Mouse (Mus musculus): ENCODE measurements around the gene Cirbp.

The Cirbp gene

DNA sequence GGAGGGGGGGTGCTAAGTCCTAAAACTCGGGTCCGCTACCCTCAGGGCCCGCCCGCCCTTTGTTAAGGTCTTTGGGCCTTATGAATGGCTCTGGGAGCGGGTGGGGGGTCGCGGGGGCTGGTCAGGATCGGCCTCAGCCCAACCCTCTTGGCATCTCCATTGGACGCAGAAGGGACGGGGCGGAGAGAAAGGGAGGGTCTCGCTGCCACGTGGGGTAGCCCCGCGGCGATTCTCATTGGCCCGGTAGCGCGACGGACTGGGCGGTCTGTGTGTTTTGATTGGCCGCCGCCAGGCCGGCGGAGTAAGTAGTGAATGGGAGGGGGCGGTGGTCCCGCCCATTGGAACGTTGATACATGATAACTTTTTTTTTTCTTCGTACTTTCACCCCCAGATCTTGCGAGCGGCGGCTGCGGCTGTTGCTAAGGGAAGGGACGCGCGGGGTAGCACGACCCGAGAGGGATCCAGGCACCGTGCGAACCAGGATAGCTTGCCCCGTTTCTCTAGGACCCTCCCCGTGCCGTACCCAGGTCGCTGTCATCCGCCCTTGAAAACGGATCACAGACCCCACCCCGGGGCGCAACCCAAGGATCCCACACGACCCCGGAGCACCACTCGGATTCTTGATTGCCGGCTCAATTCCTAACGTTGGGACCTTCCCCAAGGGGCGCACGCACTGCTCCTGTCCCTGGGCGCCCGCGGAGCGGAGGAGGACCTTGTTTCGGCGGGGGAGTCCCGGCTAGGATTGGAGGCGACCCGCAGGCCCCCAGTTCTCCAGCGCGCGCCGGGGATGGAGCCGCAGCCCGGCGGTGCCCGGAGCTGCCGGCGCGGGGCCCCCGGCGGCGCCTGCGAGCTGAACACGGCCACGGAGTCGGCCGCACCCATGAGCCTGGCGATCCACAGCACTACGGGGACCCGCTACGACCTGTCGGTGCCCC is 16.2 kb upstream of the Cirbp start:
- peak; percentile 86 to 94 for DNase-seq (ENCODE audit: low spot score in 2 of 2)

DNA sequence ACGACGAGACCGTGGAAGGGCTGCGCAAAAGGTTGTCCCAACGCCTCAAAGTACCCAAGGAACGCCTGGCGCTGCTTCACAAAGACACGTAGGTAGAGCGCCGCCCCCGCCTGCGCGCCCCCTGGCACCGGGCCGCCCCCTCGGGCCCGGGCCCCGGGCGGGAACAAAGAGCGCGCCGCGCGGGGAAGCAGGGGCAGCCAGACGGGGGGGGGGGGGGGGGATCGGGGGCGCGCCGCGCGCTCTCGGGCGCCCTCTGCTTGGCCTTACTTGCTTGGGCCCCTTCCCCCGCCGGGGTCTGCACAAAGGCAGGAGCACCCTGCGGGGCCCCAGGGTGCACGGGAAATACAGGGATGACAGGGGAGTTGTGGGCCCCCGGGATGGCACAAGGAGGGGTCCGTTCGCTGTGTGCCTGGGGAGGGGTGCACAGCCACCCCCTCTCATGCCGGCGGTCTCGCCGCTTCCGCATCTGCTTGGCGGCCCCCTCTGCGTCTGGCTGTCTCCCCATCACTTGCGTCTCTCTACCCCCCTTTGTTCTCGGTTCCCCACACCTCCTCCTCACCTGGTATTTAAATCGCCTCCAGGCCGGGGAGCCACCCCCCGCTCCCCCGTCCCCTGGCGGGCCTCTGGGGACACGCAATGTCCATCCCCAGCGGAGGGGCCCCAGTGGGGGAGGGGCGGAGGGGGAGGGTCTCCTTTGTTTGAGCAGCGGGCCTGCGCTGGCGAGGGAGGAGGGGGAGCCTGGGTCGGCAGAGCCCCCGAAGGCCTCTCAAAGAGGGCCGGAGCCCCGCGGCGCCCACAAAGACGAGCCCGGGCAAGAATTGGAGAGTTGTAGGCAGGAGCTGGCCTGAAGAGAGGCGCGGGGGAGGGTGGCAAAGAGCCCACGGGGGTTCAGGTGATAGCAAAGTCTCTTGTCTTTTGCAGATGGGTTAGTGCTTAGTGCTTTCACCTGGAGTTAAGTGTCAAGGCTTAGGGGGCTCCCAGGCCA is 15.3 kb upstream of the Cirbp start:
- peak; percentile 71 to 73 for DNase-seq (ENCODE audit: low spot score in 2 of 2)

DNA sequence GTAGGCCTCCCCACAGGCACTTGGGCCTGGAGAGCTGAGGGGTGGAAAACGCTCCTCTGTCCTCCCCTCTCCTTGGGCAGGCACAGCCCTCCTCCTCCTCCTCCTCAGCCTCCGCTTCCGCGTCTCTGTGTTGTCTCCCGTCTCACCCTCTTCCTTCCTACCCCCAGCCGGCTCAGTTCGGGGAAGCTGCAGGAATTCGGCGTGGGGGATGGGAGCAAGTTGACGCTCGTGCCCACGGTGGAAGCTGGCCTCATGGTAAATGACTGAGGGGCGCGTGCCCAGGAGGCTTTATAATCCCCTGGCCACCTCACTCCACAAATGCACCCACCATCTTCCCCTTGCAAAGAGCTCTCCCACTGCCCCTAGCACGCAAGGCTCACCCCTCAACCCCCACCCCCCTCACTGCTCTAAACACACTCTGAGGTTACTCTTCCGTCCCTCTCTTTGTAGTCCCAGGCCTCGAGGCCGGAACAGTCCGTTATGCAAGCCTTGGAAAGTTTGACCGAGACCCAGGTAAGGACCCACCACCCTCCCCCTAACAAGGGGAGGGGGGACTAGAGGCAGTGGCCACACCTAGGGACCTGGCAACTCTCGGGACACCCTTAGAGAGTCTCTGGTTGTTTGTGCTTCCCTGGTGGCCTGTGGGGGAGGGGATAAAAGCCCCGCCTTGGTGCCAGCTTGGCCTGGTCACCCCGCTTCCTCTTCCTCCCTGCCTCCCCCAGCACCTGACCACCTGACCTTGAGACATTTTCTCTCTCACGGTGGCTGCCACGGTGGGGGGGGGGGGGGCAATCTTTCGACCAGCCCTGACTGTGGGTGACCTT is 14.4 kb upstream of the Cirbp start:
- peak; percentile 63 to 73 for DNase-seq (ENCODE audit: low spot score in 2 of 2)

DNA sequence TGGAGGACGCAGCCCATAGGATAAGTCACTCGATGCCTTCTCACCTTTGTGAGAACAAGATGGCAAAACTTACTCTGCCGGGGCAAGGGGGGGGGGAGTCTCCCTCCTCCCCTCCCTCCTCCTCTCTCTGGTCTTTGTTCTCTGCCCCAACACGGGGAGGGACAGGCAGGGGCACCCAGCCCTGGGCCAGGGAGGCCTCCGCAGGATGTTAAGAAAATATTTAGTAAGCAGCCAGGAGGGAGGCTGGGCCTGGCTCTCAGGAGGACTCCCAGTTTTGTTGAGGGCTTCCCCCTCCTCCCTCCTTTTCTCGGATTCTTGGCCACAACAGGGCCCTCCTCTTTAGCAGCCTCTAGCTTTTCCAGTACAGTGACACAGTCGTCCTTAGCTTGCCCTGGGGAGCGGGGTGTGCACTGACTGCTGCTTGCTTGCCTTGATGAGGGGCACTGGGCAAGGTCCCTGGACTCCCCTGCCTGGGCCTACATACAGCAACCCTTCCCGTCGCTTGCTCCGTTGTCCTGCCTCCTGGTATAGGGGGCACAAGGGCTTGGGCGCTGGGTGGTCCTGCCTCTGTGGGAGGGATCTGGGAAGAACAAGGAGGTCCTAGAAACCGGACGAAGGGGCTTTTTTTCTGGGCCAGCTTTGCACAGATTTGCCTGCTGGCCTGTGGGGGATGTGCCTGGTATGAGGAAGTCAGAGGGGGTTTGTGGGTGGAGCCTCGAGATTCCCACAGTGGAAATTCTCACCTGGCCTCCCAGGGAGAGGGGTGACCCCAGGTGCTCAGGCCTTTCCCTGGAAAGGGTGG is 13.5 kb upstream of the Cirbp start:
- DNase-seq (ENCODE audit: low spot score in 2 of 2): peak; percentile 47 to 53

DNA sequence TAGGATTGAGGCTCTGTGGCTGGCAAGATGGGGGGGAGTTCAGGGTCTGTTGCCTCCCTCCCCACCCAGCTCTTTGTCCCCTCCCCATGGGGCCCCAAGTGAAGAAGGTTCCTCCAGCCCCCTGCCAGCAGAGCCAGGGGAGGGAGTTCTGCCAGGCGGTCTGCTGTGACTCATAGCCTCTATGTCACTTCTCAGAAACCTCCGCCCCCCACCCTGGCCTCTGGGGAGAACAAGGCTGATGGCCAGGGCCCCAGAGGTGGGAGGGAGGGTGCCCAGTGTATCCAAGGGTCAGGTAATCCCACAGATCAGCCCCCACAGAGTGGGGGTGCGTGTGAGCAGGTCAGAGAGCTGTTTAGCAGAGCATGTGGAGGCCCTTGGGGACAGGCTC is 12.9 kb upstream of the Cirbp start:
- DNase-seq (ENCODE audit: low spot score in 2 of 2): peak in 1 of 2 experiments; percentile 57

DNA sequence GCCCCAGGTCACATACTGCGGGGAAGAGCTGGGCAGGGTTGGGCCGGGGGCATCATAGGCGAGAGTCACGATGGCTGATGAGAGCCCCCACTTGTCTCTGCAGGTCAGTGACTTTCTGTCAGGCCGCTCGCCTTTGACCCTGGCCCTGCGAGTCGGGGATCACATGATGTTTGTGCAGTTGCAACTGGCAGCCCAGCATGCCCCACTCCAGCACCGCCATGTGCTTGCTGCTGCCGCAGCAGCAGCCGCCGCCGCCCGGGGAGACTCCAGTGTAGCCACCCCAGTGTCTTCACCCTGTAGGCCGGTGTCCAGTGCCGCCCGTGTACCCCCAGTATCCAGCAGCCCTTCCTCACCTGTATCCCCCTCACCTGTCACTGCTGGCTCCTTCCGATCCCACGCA is 12.1 kb upstream of the Cirbp start:
- DNase-seq (ENCODE audit: low spot score in 2 of 2): no peak

DNA sequence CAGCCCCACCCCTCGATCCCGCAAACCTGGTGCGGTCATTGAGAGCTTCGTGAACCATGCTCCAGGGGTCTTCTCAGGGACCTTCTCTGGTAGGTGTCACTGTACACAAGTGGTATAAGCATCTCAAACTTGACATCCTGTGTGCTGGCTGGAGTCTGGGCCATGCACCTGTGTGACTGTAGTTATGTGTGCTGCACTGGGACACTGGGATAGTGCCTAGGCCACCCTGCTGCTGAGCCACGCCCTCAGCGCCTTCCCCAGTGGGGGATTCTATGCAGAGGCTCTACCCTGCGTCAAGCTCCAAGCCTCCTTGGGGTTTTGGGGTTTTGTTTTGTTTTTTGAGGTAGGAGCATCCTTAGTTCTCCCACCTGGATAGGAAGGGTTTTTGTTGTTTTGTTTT is 11.4 kb upstream of the Cirbp start:
- no peak for DNase-seq (ENCODE audit: low spot score in 2 of 2)

DNA sequence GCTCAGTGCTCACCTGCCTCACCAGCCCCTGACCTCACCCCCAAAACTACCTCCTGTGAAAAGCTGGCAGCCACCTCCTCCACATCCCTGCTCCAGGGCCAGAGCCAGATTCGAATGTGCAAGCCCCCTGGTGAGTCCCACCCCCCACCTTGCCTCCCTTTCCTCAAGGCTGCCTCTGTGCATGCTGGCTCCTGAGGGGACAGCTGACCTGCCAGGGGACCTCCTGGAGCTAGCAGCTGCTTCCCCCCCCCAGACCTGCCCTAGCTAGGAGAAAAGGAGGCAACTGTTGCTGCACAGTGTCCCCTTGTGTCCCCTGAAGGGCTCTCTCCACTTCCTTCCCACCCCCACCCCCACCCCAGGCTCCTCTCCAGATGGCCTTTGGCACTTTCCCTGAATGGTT is 10.5 kb upstream of the Cirbp start:
- no peak for DNase-seq (ENCODE audit: low spot score in 2 of 2)

DNA sequence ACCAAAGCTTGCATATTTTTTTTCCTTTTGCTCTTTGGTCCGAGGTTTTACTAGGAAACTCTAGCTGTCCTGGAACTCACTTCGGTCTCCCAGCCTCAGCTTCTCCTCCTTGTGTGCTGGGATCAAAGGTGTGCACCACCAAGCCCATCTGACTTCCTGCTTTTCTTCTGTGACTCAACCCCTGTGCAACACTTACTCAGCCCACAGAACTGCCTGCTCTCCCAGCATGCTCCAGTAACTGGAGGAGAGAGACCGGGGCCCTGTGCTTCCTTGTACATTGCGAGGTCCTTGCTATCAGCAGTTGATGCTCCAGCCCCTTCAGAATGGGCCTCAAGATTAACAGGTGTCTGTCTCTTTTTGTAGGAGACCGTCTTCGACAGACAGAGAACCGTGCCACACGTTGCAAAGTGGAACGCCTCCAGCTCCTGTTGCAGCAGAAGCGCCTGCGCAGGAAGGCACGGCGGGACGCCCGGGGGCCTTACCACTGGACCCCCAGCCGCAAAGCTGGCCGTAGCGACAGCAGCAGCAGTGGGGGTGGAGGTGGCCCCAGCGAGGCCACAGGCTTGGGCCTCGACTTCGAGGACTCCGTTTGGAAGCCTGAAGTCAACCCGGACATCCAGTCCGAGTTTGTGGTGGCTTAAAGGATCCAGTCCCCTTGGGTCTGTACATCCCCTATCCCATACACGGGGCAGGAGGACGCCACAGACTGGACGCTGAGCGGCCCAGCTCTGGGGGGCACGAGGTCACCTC is 9.6 kb upstream of the Cirbp start:
- no peak for DNase-seq (ENCODE audit: low spot score in 2 of 2)

DNA sequence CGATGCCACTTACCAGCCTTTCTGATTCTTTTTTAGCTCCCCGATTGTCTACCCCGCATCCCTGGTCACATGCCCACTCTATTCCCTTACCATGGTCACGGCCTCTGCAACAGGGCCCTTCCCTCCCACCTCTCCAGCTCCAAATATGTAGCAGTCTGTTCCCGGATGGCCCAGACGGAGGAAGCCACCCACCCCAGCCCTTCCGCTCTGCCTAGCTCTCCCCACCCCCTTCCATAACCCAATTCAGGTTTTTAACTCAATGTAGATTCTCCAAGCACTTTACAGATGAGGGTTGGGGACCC is 9.1 kb upstream of the Cirbp start:
- DNase-seq (ENCODE audit: low spot score in 2 of 2): no peak

DNA sequence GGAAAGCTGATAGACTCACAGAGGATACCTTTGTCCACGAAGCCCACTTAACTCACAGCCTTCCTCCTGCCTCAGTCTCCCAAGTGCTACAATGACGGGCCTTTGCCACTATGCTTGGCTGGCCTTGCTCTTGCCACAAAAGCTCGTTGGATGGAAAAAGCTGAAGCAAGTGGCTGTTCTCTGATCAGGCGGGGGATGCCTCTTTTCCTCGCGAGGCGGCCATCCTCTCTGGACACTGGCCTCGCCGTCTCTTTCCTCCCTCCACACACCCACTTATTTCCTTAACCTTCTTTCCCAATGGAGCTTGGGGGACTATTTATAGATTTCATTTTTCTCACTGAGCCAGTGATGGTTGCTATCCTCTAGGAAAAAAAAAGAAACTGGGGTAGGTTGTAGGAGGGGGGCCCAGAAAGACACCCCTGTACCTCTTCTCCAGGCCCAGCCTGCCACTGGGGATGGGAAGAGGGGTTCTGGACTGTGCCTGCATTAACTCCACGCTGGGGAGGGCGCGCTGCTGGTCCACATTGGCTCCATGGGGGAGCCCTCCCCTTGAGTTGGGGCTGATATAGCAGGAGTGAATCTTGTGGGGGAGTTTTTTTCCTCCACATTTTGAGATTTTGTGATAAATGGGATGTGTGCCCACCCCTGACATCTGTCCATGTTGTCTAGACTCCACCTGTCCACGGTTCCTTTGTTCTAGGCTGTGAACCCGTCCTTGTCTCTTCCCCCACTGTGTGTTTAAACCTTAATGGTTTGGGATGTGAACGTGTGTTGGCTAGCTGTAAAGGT is 8.4 kb upstream of the Cirbp start:
- no peak for DNase-seq (ENCODE audit: low spot score in 2 of 2)

DNA sequence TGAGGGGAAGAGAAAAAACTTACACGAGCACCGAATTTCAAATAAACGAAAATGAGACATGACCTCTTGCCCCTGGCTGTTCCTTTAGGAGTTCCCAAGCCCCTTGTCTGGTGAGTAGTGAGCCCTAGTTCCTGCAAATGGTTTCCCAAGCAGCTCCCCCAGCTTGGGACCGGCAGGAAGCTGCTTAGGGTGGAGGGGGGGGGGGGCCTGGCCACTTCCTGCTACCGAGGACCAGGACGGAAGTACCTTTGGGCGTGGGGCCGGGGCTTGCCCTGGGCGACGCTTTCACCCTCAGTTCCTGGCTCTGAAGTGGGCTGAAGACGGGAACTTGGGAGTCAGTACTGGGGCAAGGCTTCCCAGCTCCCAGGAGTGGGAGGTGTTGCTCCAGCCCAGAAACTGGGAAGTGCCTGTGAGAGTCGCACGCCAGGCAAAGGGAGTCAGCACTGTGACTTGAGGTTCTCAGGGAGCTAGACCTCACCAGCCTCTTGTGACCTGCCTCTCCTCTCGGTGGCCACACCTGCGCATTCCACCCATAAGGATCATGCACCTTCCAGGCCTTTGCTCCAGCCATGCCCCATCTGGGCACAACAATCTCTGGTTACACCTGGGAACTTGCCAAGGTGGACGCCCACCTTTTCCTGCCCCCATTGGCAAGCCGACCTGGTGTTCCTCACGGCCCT is 7.3 kb upstream of the Cirbp start:
- DNase-seq (ENCODE audit: low spot score in 2 of 2): peak; percentile 63 to 69

DNA sequence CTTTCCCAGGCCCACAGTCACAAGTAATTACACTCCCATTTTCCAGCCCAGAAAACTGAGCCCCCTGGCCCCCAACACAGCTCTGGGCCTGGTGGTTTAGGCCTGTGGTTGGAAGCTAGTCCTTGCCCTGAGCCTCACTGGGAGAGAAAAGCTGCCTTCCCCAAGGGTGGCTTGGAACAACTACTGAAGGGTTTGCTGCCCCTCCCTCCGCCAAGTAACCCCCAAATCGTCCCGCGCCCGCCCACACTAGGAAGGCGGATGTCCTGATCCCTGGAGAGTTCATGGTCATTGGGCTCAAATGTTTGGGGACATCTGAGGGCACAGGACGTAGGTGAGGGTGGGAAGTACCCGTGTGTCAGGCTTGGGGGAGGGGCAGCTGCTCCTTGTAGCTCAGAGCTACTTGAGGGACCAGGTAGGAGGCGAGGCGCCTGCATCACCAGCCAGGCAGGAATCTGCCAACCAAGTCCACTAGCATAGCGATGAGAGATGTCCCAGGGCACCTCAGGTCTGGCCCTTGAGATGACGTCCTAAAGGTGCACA is 6.7 kb upstream of the Cirbp start:
- peak in 1 of 2 experiments; percentile 72 for DNase-seq (ENCODE audit: low spot score in 2 of 2)

DNA sequence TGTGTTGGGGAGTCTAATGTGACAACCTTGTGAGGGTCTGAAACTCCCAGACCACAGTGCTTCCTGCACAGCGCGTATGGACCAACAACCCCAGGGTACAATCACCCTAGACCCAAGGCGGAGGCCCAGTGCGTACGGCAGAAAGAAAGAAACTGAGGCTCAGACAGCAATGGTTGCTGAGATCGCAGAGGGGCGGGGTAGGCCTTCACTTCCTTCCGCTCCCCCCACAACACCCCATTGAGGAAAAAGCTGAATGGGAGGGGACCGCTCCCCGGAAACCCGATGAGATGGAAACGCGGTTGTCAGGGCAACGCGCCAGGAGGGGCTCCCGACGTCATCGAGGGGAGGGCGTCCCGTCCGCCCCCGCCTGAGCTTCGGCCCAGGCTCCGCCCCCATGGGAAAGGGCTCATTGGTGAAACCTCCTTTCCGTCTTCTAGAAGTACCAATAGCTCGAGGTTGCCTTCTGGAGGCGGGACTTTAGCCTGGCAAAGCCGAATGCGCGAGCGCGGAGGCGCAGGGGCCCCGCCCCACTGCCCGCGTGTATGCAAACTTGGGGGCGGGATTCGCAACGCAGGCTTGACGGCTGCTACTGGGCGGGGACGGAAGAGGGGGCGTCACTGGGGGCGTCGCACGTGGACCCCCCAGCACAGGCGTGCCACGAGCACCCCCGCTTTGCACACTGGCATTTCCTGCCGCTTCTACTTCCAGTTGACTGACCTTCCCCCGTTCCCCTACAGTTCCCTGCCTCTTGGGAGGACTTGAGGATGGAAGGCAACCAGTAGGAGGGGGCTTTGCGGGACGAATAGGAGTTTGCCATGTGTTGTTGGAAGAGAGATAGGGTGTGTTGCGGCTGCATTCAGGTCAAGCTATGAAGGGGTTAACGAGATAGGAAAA is 6.0 kb upstream of the Cirbp start:
- DNase-seq (ENCODE audit: low spot score in 2 of 2): peak; percentile 97 to 98

DNA sequence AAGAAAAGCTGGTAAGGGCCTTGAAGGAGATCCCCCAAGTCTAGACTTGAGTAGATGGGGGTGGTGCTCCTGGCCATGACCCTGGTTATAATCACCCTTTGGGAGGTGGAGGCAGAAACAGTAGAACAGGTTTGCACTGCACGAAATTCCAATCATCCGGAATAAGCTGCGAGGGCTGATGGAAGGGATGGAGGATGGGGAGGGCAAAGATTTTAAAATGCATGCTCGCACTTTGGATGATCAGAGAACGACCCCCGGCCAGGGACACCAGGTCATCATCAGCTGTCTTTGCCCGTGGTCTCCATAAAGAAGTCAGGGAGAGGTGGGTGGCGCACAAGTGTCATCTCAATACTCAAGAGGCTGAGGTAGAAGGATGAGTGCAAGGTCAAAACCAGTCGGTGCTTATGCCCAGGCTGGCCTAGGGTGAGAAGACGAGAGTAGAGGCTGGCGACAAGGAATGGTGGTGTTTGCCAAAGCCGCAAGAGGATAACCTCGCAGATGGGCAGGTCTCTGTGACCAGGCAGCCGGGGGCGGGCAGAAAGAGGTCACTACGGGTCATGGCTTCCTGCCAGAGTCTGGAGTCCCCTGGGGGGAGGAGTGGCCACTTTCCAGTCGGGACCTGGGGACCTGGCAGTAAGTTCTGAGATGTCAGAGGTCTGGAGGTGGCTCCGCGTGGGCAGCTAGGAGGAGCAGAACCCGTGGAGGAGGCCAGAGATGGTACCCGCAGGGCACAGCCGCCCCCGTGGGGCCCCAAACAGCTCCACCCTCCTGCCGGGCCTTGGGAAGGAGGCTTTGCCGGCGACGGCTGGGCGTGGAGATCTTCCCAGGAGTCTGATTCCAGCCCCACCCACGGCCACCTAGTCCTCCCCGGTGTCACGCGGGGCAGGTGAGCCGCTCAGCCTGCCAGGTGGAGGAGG is 5.1 kb upstream of the Cirbp start:
- DNase-seq (ENCODE audit: low spot score in 2 of 2): peak; percentile 73 to 80

DNA sequence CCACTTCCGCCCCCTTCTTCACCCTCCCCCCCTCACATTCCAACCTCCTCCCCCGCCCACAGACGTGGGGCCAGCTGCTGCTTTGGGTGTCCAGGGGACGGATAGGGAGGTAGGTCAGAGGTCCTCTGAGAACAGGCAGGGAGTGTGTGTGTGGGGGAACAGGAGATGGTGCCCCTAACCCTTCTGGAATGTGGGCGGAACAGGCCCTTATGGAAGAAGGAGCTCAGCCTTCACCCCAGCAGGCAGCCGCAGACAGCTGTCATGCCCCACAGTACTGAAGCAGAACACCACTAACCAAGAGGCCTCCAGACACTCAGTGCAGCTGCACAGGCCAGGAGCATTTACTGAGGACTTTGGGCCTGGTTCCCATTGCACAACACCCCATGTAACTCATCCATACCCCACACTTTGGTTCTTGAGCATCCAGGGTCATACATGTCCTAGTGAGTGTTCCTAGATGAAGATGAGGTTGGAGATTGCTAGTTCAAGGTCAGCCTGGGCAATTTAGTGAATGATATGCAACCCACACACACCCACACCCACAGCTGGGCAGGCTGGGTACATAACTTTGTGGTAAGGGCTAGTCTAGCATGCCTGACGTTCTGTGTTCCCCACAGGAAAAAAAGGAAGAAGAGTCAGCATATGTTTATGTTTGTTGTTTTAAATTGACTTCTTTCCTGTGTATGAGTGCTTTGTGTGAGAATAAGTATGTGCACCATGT is 4.1 kb upstream of the Cirbp start:
- DNase-seq (ENCODE audit: low spot score in 2 of 2): peak in 1 of 2 experiments; percentile 55

Data from spleen, postnatal 10 days (tissue).